In the genomic region with DNA sequence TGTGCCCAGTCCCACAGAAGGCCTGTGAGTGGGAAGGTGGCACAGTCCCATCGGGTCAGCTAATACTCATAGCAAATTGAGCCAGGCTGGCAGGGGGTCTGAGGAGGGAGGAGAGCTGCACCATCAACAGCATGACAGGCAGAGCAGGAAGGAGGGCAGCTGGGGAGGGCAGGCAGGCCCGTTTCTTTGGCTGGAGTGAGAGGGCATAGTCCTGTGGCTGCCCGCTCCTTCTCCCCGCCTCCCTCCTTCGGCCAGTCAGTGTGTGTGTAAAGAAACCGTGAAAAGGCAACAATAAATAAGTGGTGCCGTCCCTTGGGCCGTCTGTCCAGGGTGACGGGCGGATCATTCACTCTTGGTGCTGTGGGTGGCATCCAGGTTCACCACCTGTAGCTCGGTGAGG, we compare ENCODE assay signal across 21 mouse cellular contexts. TPM values are rescaled to one million over a fixed set of nuclear protein-coding genes. Genes with fewer than 3 reads are reported as not detected.
DNase-seq lines count a peak whose midpoint lies in the region; ATAC-seq lines count a peak whose summit lies in the region.
"Had no signal": no experiment of that assay in that cellular context is flagged by ENCODE, and none has a peak within 500 bp of the region (broad histone marks: within the 10 kb centered on the region; RNA-seq: fewer than 3 reads in every experiment).

No protein-coding gene starts in this region.

- peak; percentile 90 for DNase-seq in heart, adult 11 months
- no peak for DNase-seq in heart, embryonic 10.5 days (ENCODE audit: low spot score)
- no peak for DNase-seq in limb, embryonic 11.5 days (ENCODE audit: low spot score)
- DNase-seq in limb, embryonic 10.5 days (ENCODE audit: low spot score) = no peak
- DNase-seq in kidney, adult 9 months = peak; percentile 66
- DNase-seq in kidney, postnatal 4 days = peak; percentile 21 to 50
- no peak for DNase-seq in left cerebral cortex, postnatal 14 days (ENCODE audit: low spot score in 2 of 2)
- DNase-seq: heart, adult 18-20 months; thymus, adult 18-20 months had no signal

- WGBS in heart, embryonic 10.5 days = 68% methylated on average over 11 of the region's 11 CpGs
- 64% methylated on average over 11 of the region's 11 CpGs for WGBS in limb, embryonic 11.5 days
- WGBS in limb, embryonic 10.5 days = 66% methylated on average over 11 of the region's 11 CpGs

- H3K27me3 ChIP-seq in heart, embryonic 10.5 days (ENCODE audit: insufficient read depth, poor library complexity, severe bottlenecking) = peaks cover 18% of the 10 kb centered on the region; the same call in 1 of the 2 replicates
- no peaks in the 10 kb centered on the region for H3K27me3 ChIP-seq in limb, embryonic 11.5 days (ENCODE audit: control insufficient read depth, insufficient read depth, low read length)
- H3K27me3 ChIP-seq in limb, embryonic 10.5 days (ENCODE audit: low read depth, poor library complexity, severe bottlenecking) = peaks cover 34% of the 10 kb centered on the region
- H3K27me3 ChIP-seq: heart, embryonic 15.5 days; intestine, embryonic 15.5 days had no signal

- intact Hi-C loops in left cerebral cortex, postnatal 14 days (cut with DNase I) = loop anchor here (5.0 kb wide), 1 partner anchor 99 kb away; the partner anchor contains the start of genes Klc4 and Mrpl2

- H3K9ac ChIP-seq in limb, embryonic 11.5 days (ENCODE audit: low read length) = no peak overlapping the region
- H3K9ac ChIP-seq: heart, embryonic 15.5 days; intestine, embryonic 15.5 days; limb, embryonic 12.5 days; liver, postnatal 0 days; midbrain, embryonic 12.5 days had no signal

- peaks cover 60% of the 10 kb centered on the region for H3K4me1 ChIP-seq in heart, embryonic 10.5 days
- peaks cover 34% of the 10 kb centered on the region for H3K4me1 ChIP-seq in limb, embryonic 11.5 days (ENCODE audit: control insufficient read depth, insufficient read depth, low read length)
- H3K4me1 ChIP-seq in limb, embryonic 10.5 days = peaks cover 52% of the 10 kb centered on the region

- H3K4me2 ChIP-seq in limb, embryonic 11.5 days (ENCODE audit: low read depth, severe bottlenecking) = no peak overlapping the region
- H3K4me2 ChIP-seq: heart, embryonic 15.5 days; intestine, embryonic 15.5 days; limb, embryonic 12.5 days; liver, embryonic 11.5 days; midbrain, embryonic 12.5 days had no signal

- H3K9me3 ChIP-seq in heart, embryonic 10.5 days = no peaks in the 10 kb centered on the region
- H3K9me3 ChIP-seq in limb, embryonic 11.5 days (ENCODE audit: control insufficient read depth, low read length) = no peaks in the 10 kb centered on the region
- no peaks in the 10 kb centered on the region for H3K9me3 ChIP-seq in limb, embryonic 10.5 days (replicated peaks)
- H3K9me3 ChIP-seq: heart, embryonic 15.5 days; intestine, embryonic 15.5 days; limb, embryonic 12.5 days; midbrain, embryonic 12.5 days had no signal

- H3K27ac ChIP-seq in heart, embryonic 10.5 days = no peak overlapping the region
- no peak overlapping the region for H3K27ac ChIP-seq in limb, embryonic 11.5 days (replicated peaks; ENCODE audit: low read depth, low read length)
- H3K27ac ChIP-seq in limb, embryonic 10.5 days = no peak overlapping the region
- H3K27ac ChIP-seq: heart, embryonic 15.5 days; intestine, embryonic 15.5 days; limb, embryonic 12.5 days; macrophage; midbrain, embryonic 12.5 days had no signal

- no peak overlapping the region for H3K4me3 ChIP-seq in heart, embryonic 10.5 days
- peak overlapping the region; percentile 1; the same call in 1 of the 2 replicates for H3K4me3 ChIP-seq in limb, embryonic 11.5 days (ENCODE audit: low read depth, low read length)
- no peak overlapping the region for H3K4me3 ChIP-seq in limb, embryonic 10.5 days
- H3K4me3 ChIP-seq: heart, embryonic 15.5 days; intestine, embryonic 15.5 days; limb, embryonic 12.5 days; midbrain, embryonic 12.5 days had no signal

- ATAC-seq in limb, embryonic 11.5 days (ENCODE audit: insufficient number of reproducible peaks, low FRiP score, low TSS enrichment, low read depth) = no peak
- ATAC-seq: forebrain, embryonic 14.5 days; hindbrain, embryonic 16.5 days; intestine, embryonic 15.5 days; lung, postnatal 0 days had no signal

- H3K36me3 ChIP-seq in heart, embryonic 10.5 days = peaks cover 50% of the 10 kb centered on the region
- H3K36me3 ChIP-seq in limb, embryonic 11.5 days (ENCODE audit: control insufficient read depth, insufficient read depth, low read length) = peaks cover 21% of the 10 kb centered on the region
- peaks cover 50% of the 10 kb centered on the region for H3K36me3 ChIP-seq in limb, embryonic 10.5 days

RNA-seq across cellular contexts. Expression of gene Cul9, which starts 2.6 kb away (rescaled TPM):
- 4.8 and 5.3 TPM in 2 replicates for polyA plus RNA-seq in heart, embryonic 10.5 days (2016; fragmentation: Nextera tagmentation; extraction: Ambion mirVana)
- polyA plus RNA-seq in limb, embryonic 11.5 days (2014; fragmentation: Nextera tagmentation; extraction: Ambion mirVana) = 3.8 and 3.9 TPM in 2 replicates
- 2.4 and 5.6 TPM in 2 replicates for polyA plus RNA-seq in limb, embryonic 10.5 days (2016; fragmentation: Nextera tagmentation; extraction: Ambion mirVana)
- 10 to 100 TPM; 49.3 to 50.8 TPM for total RNA-seq in left cerebral cortex, postnatal 14 days (2021)

RNA-seq across cellular contexts. Expression of gene Srf, which starts 7.2 kb away (rescaled TPM):
- polyA plus RNA-seq in heart, embryonic 10.5 days (2016; fragmentation: Nextera tagmentation; extraction: Ambion mirVana) = 10.9 and 15.7 TPM in 2 replicates
- 8.3 and 9.8 TPM in 2 replicates for polyA plus RNA-seq in limb, embryonic 11.5 days (2014; fragmentation: Nextera tagmentation; extraction: Ambion mirVana)
- polyA plus RNA-seq in limb, embryonic 10.5 days (2016; fragmentation: Nextera tagmentation; extraction: Ambion mirVana) = 8.3 and 9.0 TPM in 2 replicates
- 10 to 100 TPM; 52.0 to 65.9 TPM for total RNA-seq in left cerebral cortex, postnatal 14 days (2021)

RNA-seq across cellular contexts. Expression of gene Dnph1, which starts 52.2 kb away (rescaled TPM):
- 36.5 and 52.8 TPM in 2 replicates for polyA plus RNA-seq in heart, embryonic 10.5 days (2016; fragmentation: Nextera tagmentation; extraction: Ambion mirVana)
- polyA plus RNA-seq in limb, embryonic 11.5 days (2014; fragmentation: Nextera tagmentation; extraction: Ambion mirVana) = 59.7 and 62.3 TPM in 2 replicates
- polyA plus RNA-seq in limb, embryonic 10.5 days (2016; fragmentation: Nextera tagmentation; extraction: Ambion mirVana) = 70.1 and 78.6 TPM in 2 replicates
- total RNA-seq in left cerebral cortex, postnatal 14 days (2021) = 1 to 10 TPM; 5.2 to 5.3 TPM
- total RNA-seq: monocyte, adult 5-6 weeks; neutrophil, adult 5-6 weeks had no signal

Comparison
In these comparisons a context has a peak if more than half of its experiments do, and no peak if none do; other contexts are left out.
1. DNase-seq: peak in heart, adult 11 months (single experiment), kidney, adult 9 months (single experiment) and kidney, postnatal 4 days (2 of 2); none in heart, embryonic 10.5 days (single experiment), limb, embryonic 11.5 days (single experiment), limb, embryonic 10.5 days (single experiment) and left cerebral cortex, postnatal 14 days (0 of 2).